Mouse (Mus musculus): Measurements from ENCODE around the gene Sdhb. TPM values are rescaled to one million over a fixed set of nuclear protein-coding genes. Genes with fewer than 3 reads are reported as not detected.
A peak's percentile ranks its signal among the peaks of the same experiment; 100 is the strongest.

The Sdhb gene
- polyA plus RNA-seq, 1 experiment from 2014 or later: 488 TPM

GRCm38 (mm10) chr4:140961467-140962206, 634 bp downstream of the Sdhb start:
- 1% methylated on average over 38 of the region's 38 CpGs for whole genome bisulfite sequencing
- peaks cover 4% of the 10 kb centered on the region; the same call in 1 of the 2 replicates for H3K27me3 ChIP-seq (replicated peaks; ENCODE audit: control insufficient read depth, insufficient read depth, low read length)
- ATAC-seq (replicated peaks; ENCODE audit: low FRiP score, low TSS enrichment, low read depth): peak; percentile 2; the same call in 1 of the 2 replicates

GRCm38 (mm10) chr4:140962207-140962909, 1.4 kb downstream of the Sdhb start:
- Histone ChIP-seq H3K4me1 (replicated peaks; ENCODE audit: control insufficient read depth, insufficient read depth, low read length) (peaks cover 18% of the 10 kb centered on the region), H3K4me2 (ENCODE audit: low read length) (peak overlapping the region; percentile 95), H3K9me3 (ENCODE audit: control insufficient read depth, low read length) (no peaks in the 10 kb centered on the region), H3K27ac (ENCODE audit: low read depth) (no peak overlapping the region), H3K36me3 (ENCODE audit: control insufficient read depth, insufficient read depth, low read length) (peaks cover 18% of the 10 kb centered on the region), H3K27me3 (replicated peaks; ENCODE audit: control insufficient read depth, insufficient read depth, low read length) (no peaks in the 10 kb centered on the region), H3K4me3 (ENCODE audit: low read depth, low read length) (peak overlapping the region; percentile 70), H3K9ac (ENCODE audit: low read length) (peak overlapping the region; percentile 75)
- DNase-seq (ENCODE audit: low spot score) (no peak), ATAC-seq (replicated peaks; ENCODE audit: low FRiP score, low TSS enrichment, low read depth) (no peak)
- WGBS: 71% methylated on average over 8 of the region's 8 CpGs

More at GRCm38 (mm10) chr4:140961467-140962206, 634 bp downstream of the Sdhb start:
- Histone ChIP-seq H3K9me3 (ENCODE audit: control insufficient read depth, low read length) (no peaks in the 10 kb centered on the region), H3K4me2 (ENCODE audit: low read length) (peak overlapping the region; percentile 95), H3K4me1 (replicated peaks; ENCODE audit: control insufficient read depth, insufficient read depth, low read length) (peaks cover 22% of the 10 kb centered on the region), H3K9ac (ENCODE audit: low read length) (peak overlapping the region; percentile 75), H3K36me3 (ENCODE audit: control insufficient read depth, insufficient read depth, low read length) (peaks cover 11% of the 10 kb centered on the region), H3K27ac (ENCODE audit: low read depth) (peak overlapping the region; percentile 77), H3K4me3 (ENCODE audit: low read depth, low read length) (peak overlapping the region; percentile 70)
- DNase-seq (ENCODE audit: low spot score): no peak

GRCm38 (mm10) chr4:140962950-140963349, 1.9 kb downstream of the Sdhb start:
- no peak overlapping the region for H3K9ac ChIP-seq (ENCODE audit: low read length)
- 36% methylated on average over 5 of the region's 5 CpGs for WGBS
- no peaks in the 10 kb centered on the region for H3K27me3 ChIP-seq (replicated peaks; ENCODE audit: control insufficient read depth, insufficient read depth, low read length)
- ATAC-seq (replicated peaks; ENCODE audit: low FRiP score, low TSS enrichment, low read depth) (no peak), DNase-seq (ENCODE audit: low spot score) (no peak)
- no peak overlapping the region for H3K4me3 ChIP-seq (ENCODE audit: low read depth, low read length)
- H3K9me3 ChIP-seq (ENCODE audit: control insufficient read depth, low read length): no peaks in the 10 kb centered on the region
- peaks cover 24% of the 10 kb centered on the region for H3K36me3 ChIP-seq (ENCODE audit: control insufficient read depth, insufficient read depth, low read length)
- H3K27ac ChIP-seq (ENCODE audit: low read depth): no peak overlapping the region
- peak overlapping the region; percentile 95; the same call in 1 of the 2 replicates for H3K4me2 ChIP-seq (ENCODE audit: low read length)
- H3K4me1 ChIP-seq (replicated peaks; ENCODE audit: control insufficient read depth, insufficient read depth, low read length): peaks cover 14% of the 10 kb centered on the region

- 77% methylated on average over 9 of the region's 9 CpGs for WGBS
- peaks cover 33% of the 10 kb centered on the region for H3K36me3 ChIP-seq (ENCODE audit: control insufficient read depth, insufficient read depth, low read length)
- H3K27me3 ChIP-seq (replicated peaks; ENCODE audit: control insufficient read depth, insufficient read depth, low read length): no peaks in the 10 kb centered on the region
- H3K9me3 ChIP-seq (ENCODE audit: control insufficient read depth, low read length): no peaks in the 10 kb centered on the region
- DNase-seq (ENCODE audit: low spot score) (no peak), ATAC-seq (replicated peaks; ENCODE audit: low FRiP score, low TSS enrichment, low read depth) (no peak)
- H3K27ac ChIP-seq (ENCODE audit: low read depth): no peak overlapping the region
- H3K4me1 ChIP-seq (replicated peaks; ENCODE audit: control insufficient read depth, insufficient read depth, low read length): peaks cover 14% of the 10 kb centered on the region
- no peak overlapping the region for H3K4me3 ChIP-seq (ENCODE audit: low read depth, low read length)
- no peak overlapping the region for H3K9ac ChIP-seq (ENCODE audit: low read length)
- no peak overlapping the region for H3K4me2 ChIP-seq (ENCODE audit: low read length)
Measured at GRCm38 (mm10) chr4:140963941-140964597, 3.1 kb downstream of the Sdhb start.

GRCm38 (mm10) chr4:140964620-140965019, 3.6 kb downstream of the Sdhb start:
- Histone ChIP-seq H3K36me3 (ENCODE audit: control insufficient read depth, insufficient read depth, low read length) (peaks cover 38% of the 10 kb centered on the region), H3K4me2 (ENCODE audit: low read length) (no peak overlapping the region), H3K27ac (ENCODE audit: low read depth) (no peak overlapping the region), H3K9me3 (ENCODE audit: control insufficient read depth, low read length) (no peaks in the 10 kb centered on the region), H3K4me1 (replicated peaks; ENCODE audit: control insufficient read depth, insufficient read depth, low read length) (peaks cover 14% of the 10 kb centered on the region), H3K27me3 (replicated peaks; ENCODE audit: control insufficient read depth, insufficient read depth, low read length) (no peaks in the 10 kb centered on the region), H3K4me3 (ENCODE audit: low read depth, low read length) (no peak overlapping the region), H3K9ac (ENCODE audit: low read length) (no peak overlapping the region)
- DNase-seq (ENCODE audit: low spot score) (peak; percentile 81), ATAC-seq (replicated peaks; ENCODE audit: low FRiP score, low TSS enrichment, low read depth) (no peak)
- 20% methylated on average over 7 of the region's 7 CpGs for WGBS

- WGBS: 79% methylated on average over 11 of the region's 11 CpGs
- Histone ChIP-seq H3K27me3 (replicated peaks; ENCODE audit: control insufficient read depth, insufficient read depth, low read length) (no peaks in the 10 kb centered on the region), H3K4me3 (ENCODE audit: low read depth, low read length) (no peak overlapping the region), H3K36me3 (ENCODE audit: control insufficient read depth, insufficient read depth, low read length) (peaks cover 66% of the 10 kb centered on the region), H3K4me2 (ENCODE audit: low read length) (no peak overlapping the region), H3K4me1 (replicated peaks; ENCODE audit: control insufficient read depth, insufficient read depth, low read length) (peaks cover 6% of the 10 kb centered on the region), H3K9ac (ENCODE audit: low read length) (no peak overlapping the region), H3K9me3 (ENCODE audit: control insufficient read depth, low read length) (no peaks in the 10 kb centered on the region), H3K27ac (ENCODE audit: low read depth) (no peak overlapping the region)
- DNase-seq (ENCODE audit: low spot score) (no peak), ATAC-seq (replicated peaks; ENCODE audit: low FRiP score, low TSS enrichment, low read depth) (no peak)
Measured at GRCm38 (mm10) chr4:140967386-140968159, 6.6 kb downstream of the Sdhb start.

- H3K4me2 ChIP-seq (ENCODE audit: low read length): no peak overlapping the region
- no peaks in the 10 kb centered on the region for H3K9me3 ChIP-seq (ENCODE audit: control insufficient read depth, low read length)
- H3K27me3 ChIP-seq (replicated peaks; ENCODE audit: control insufficient read depth, insufficient read depth, low read length): no peaks in the 10 kb centered on the region
- 87% methylated on average over 13 of the region's 13 CpGs for WGBS
- H3K4me1 ChIP-seq (replicated peaks; ENCODE audit: control insufficient read depth, insufficient read depth, low read length): no peaks in the 10 kb centered on the region
- no peak for DNase-seq (ENCODE audit: low spot score)
- H3K9ac ChIP-seq (ENCODE audit: low read length): no peak overlapping the region
- no peak for ATAC-seq (replicated peaks; ENCODE audit: low FRiP score, low TSS enrichment, low read depth)
- no peak overlapping the region for H3K4me3 ChIP-seq (ENCODE audit: low read depth, low read length)
- H3K36me3 ChIP-seq (ENCODE audit: control insufficient read depth, insufficient read depth, low read length): peaks cover 93% of the 10 kb centered on the region
- H3K27ac ChIP-seq (ENCODE audit: low read depth): no peak overlapping the region
Measured at GRCm38 (mm10) chr4:140971691-140972090, 10.7 kb downstream of the Sdhb start.

- H3K4me1 ChIP-seq (replicated peaks; ENCODE audit: control insufficient read depth, insufficient read depth, low read length): no peaks in the 10 kb centered on the region; the same call in 1 of the 2 replicates
- no peak overlapping the region for H3K27ac ChIP-seq (ENCODE audit: low read depth)
- no peak overlapping the region for H3K4me3 ChIP-seq (ENCODE audit: low read depth, low read length)
- ATAC-seq (replicated peaks; ENCODE audit: low FRiP score, low TSS enrichment, low read depth) (no peak), DNase-seq (ENCODE audit: low spot score) (no peak)
- H3K27me3 ChIP-seq (replicated peaks; ENCODE audit: control insufficient read depth, insufficient read depth, low read length): no peaks in the 10 kb centered on the region
- no peak overlapping the region for H3K9ac ChIP-seq (ENCODE audit: low read length)
- peaks cover 93% of the 10 kb centered on the region for H3K36me3 ChIP-seq (ENCODE audit: control insufficient read depth, insufficient read depth, low read length)
- no peak overlapping the region for H3K4me2 ChIP-seq (ENCODE audit: low read length)
- H3K9me3 ChIP-seq (ENCODE audit: control insufficient read depth, low read length): no peaks in the 10 kb centered on the region
- 87% methylated on average over 6 of the region's 6 CpGs for WGBS
Measured at GRCm38 (mm10) chr4:140974408-140974807, 13.4 kb downstream of the Sdhb start.
